Mouse (Mus musculus) cerebellum, adult 2 months (tissue): Measurements from ENCODE around the gene Ankrd36.

Experiments used
- CTCF ChIP-seq: fragments of 200-500 bp; IDR thresholded peaks from 2 replicates; pipeline ENCODE4 v1.5.1; 2011; ENCODE audit warnings: low read depth, mild to moderate bottlenecking, control low read depth, low read length, moderate library complexity, borderline replicate concordance; ENCODE audit not compliant: insufficient read depth
- POLR2A ChIP-seq: fragments of 200-500 bp; IDR thresholded peaks from 2 replicates; pipeline ENCODE4 v1.6.1; 2011; ENCODE audit warnings: low read length, control low read depth, borderline replicate concordance; ENCODE audit not compliant: insufficient read depth

GRCm38 (mm10) chr11:5542482-5543185, 26.9 kb upstream of the Ankrd36 start:
- TF ChIP-seq POLR2A (no peak), CTCF (no peak)
